Comparison of ENCODE assay signal across 8 mouse cellular contexts in genomic region chr1:92934182-92934827, GRCm38 (mm10). TPM values are rescaled to one million over a fixed set of nuclear protein-coding genes. Genes with fewer than 3 reads are reported as not detected.
DNase-seq lines count a peak whose midpoint lies in the region; ATAC-seq and TF ChIP-seq lines count a peak whose summit lies in the region.

Gene Capn10 (plus strand): TSS chr1:92934376.

- WGBS in cerebellum, adult 2 months, result under 1% methylated on average over 45 of the region's 45 CpGs
- 1% methylated on average over 45 of the region's 45 CpGs for WGBS in forebrain, postnatal 0 days
- under 1% methylated on average over 45 of the region's 45 CpGs for WGBS in lung, embryonic 15.5 days

- H3K27ac ChIP-seq in MEL (ENCODE audit: control insufficient read depth, low read depth, low read length), result peak within 1 kb of the TSS; percentile 98
- H3K27ac ChIP-seq in cerebellum, adult 2 months (ENCODE audit: insufficient read depth, low read length), result peak within 1 kb of the TSS; percentile 83
- H3K27ac ChIP-seq in forebrain, postnatal 0 days (ENCODE audit: low read depth, low read length), result peak within 1 kb of the TSS; percentile 97
- H3K27ac ChIP-seq in lung, embryonic 15.5 days, result peak within 1 kb of the TSS; percentile 97

- peak; percentile 100 for DNase-seq in MEL (ENCODE audit: low read depth, low spot score)
- DNase-seq in cerebellum, adult 2 months, result peak; percentile 97
- peak; percentile 99 for DNase-seq in forebrain, postnatal 0 days
- DNase-seq in heart, postnatal 4 days, result peak; percentile 91
- DNase-seq in layer of hippocampus, adult 8-10 months (ENCODE audit: low spot score in 2 of 2), result peak; percentile 97
- peak; percentile 92 for DNase-seq in ovary, adult 18-20 months (ENCODE audit: low spot score)
- peak; percentile 96 for DNase-seq in thymus, postnatal 0 days (ENCODE audit: low spot score)

- peak within 1 kb of the TSS; percentile 87 for H3K9ac ChIP-seq in MEL (ENCODE audit: control insufficient read depth, low read depth, low read length, poor library complexity, severe bottlenecking)
- peak within 1 kb of the TSS; percentile 70 for H3K9ac ChIP-seq in forebrain, postnatal 0 days
- H3K9ac ChIP-seq in lung, embryonic 15.5 days, result peak within 1 kb of the TSS; percentile 71

- H3K4me3 ChIP-seq in MEL (ENCODE audit: control insufficient read depth in 1 of 2, insufficient read depth in 1 of 2, low read depth in 2 of 2, low read length in 2 of 2), result peak within 1 kb of the TSS; percentile 70 to 85
- peak within 1 kb of the TSS; percentile 70 for H3K4me3 ChIP-seq in cerebellum, adult 2 months (replicated peaks; ENCODE audit: insufficient read depth, low read depth, low read length)
- peak within 1 kb of the TSS; percentile 62 for H3K4me3 ChIP-seq in forebrain, postnatal 0 days (ENCODE audit: low read depth, low read length)
- peak within 1 kb of the TSS; percentile 78 for H3K4me3 ChIP-seq in lung, embryonic 15.5 days

- TF ChIP-seq EP300 in MEL (IDR thresholded peaks at IDR 0.05; ENCODE audit: low read depth in 1 of 2, low read length in 2 of 2), result peak in 1 of 2 experiments; percentile 29; a peak in 1 of 4 replicates

- TF ChIP-seq CTCF in MEL (IDR thresholded peaks at IDR 0.05 in 2 of 3, conservative IDR thresholded peaks at IDR 0.05 in 1 of 3; ENCODE audit: control insufficient read depth in 1 of 3, insufficient read depth in 1 of 3, low read depth in 2 of 3, low read length in 3 of 3, poor library complexity in 1 of 3, severe bottlenecking in 1 of 3), result no peak
- no peak; the same call in 1 of the 2 replicates for TF ChIP-seq CTCF in cerebellum, adult 2 months (IDR thresholded peaks at IDR 0.05; ENCODE audit: borderline replicate concordance, insufficient read depth, low read depth, low read length)
- peak; percentile 38; the same call in 1 of the 2 replicates for TF ChIP-seq CTCF in forebrain, postnatal 0 days (IDR thresholded peaks at IDR 0.05; ENCODE audit: low read depth)

- peak; percentile 99 for ATAC-seq in forebrain, postnatal 0 days
- peak; percentile 99 for ATAC-seq in lung, embryonic 15.5 days (ENCODE audit: borderline replicate concordance, extremely low read depth, low FRiP score, low TSS enrichment)

- H3K27me3 ChIP-seq in MEL (ENCODE audit: control insufficient read depth in 1 of 2, insufficient read depth in 2 of 2, low read length in 2 of 2), result no peaks in the 10 kb centered on the region
- no peaks in the 10 kb centered on the region for H3K27me3 ChIP-seq in cerebellum, adult 2 months (ENCODE audit: control insufficient read depth, insufficient read depth, low read length)
- no peaks in the 10 kb centered on the region for H3K27me3 ChIP-seq in forebrain, postnatal 0 days (ENCODE audit: insufficient read depth, low read length)
- no peaks in the 10 kb centered on the region for H3K27me3 ChIP-seq in lung, embryonic 15.5 days

- no peaks in the 10 kb centered on the region for H3K9me3 ChIP-seq in MEL (replicated peaks; ENCODE audit: insufficient read depth, low read length)
- no peaks in the 10 kb centered on the region for H3K9me3 ChIP-seq in forebrain, postnatal 0 days (ENCODE audit: low read length)
- H3K9me3 ChIP-seq in lung, embryonic 15.5 days, result no peaks in the 10 kb centered on the region

- no peak for TF ChIP-seq RAD21 in MEL (IDR thresholded peaks at IDR 0.05; ENCODE audit: low read depth, low read length)

- peaks cover 0 to 13% of the 10 kb centered on the region in 2 experiments; a peak in 2 of 4 replicates for H3K36me3 ChIP-seq in MEL (ENCODE audit: control insufficient read depth in 1 of 2, insufficient read depth in 2 of 2, low read length in 2 of 2)
- H3K36me3 ChIP-seq in forebrain, postnatal 0 days (ENCODE audit: insufficient read depth), result peaks cover 15% of the 10 kb centered on the region
- H3K36me3 ChIP-seq in lung, embryonic 15.5 days, result peaks cover 10% of the 10 kb centered on the region

- peaks cover 12% of the 10 kb centered on the region for H3K79me2 ChIP-seq in MEL (ENCODE audit: control insufficient read depth, insufficient read depth, low read length, poor library complexity)

- TF ChIP-seq POLR2A in MEL (IDR thresholded peaks at IDR 0.05; ENCODE audit: control insufficient read depth in 1 of 2, insufficient read depth in 1 of 2, low read depth in 1 of 2, low read length in 2 of 2, poor library complexity in 1 of 2), result peak; percentile 80 to 99
- peak; percentile 85 for TF ChIP-seq POLR2A in cerebellum, adult 2 months (IDR thresholded peaks at IDR 0.05; ENCODE audit: borderline replicate concordance, insufficient read depth, low read length)

- H3K4me1 ChIP-seq in MEL (ENCODE audit: control insufficient read depth in 1 of 2, insufficient read depth in 2 of 2, low read length in 2 of 2), result peaks cover 4 to 22% of the 10 kb centered on the region in 2 experiments
- peaks cover 6% of the 10 kb centered on the region for H3K4me1 ChIP-seq in cerebellum, adult 2 months (ENCODE audit: control insufficient read depth, insufficient read depth, low read length)
- H3K4me1 ChIP-seq in forebrain, postnatal 0 days (ENCODE audit: insufficient read depth), result peaks cover 21% of the 10 kb centered on the region
- peaks cover 22% of the 10 kb centered on the region for H3K4me1 ChIP-seq in lung, embryonic 15.5 days

- H3K4me2 ChIP-seq in forebrain, postnatal 0 days (ENCODE audit: low read depth), result peak within 1 kb of the TSS; percentile 77
- H3K4me2 ChIP-seq in lung, embryonic 15.5 days, result peak within 1 kb of the TSS; percentile 87

TF ChIP-seq in MEL, 35 proteins besides CTCF, POLR2A, EP300 and RAD21 (continues in another document):
- TF ChIP-seq KAT2A (conservative IDR thresholded peaks at IDR 0.05; ENCODE audit: low read depth, low read length) (peak; percentile 94), SIN3A (IDR thresholded peaks at IDR 0.05; ENCODE audit: low read length) (peak; percentile 98), MXI1 (IDR thresholded peaks at IDR 0.05; ENCODE audit: low read depth, low read length) (peak; percentile 98), RCOR1 (IDR thresholded peaks at IDR 0.05; ENCODE audit: low read depth, low read length) (0 out of 2 replicates have a peak, but pooled peaks have one; percentile 7), MEF2A (IDR thresholded peaks at IDR 0.05; ENCODE audit: extremely low read depth, insufficient replicate concordance, low read depth, low read length, poor library complexity, severe bottlenecking) (no peak), HCFC1 (IDR thresholded peaks at IDR 0.05; ENCODE audit: low read depth, low read length) (peak; percentile 97), MYB (IDR thresholded peaks at IDR 0.05; ENCODE audit: low read depth, low read length) (0 out of 2 replicates have a peak, but pooled peaks have one; percentile 21), POLR2AphosphoS5 (IDR thresholded peaks at IDR 0.05; ENCODE audit: borderline replicate concordance, low read depth, low read length) (peak; percentile 76; the same call in 1 of the 2 replicates), NELFE (IDR thresholded peaks at IDR 0.05; ENCODE audit: low read depth, low read length) (peak; percentile 96), CHD2 (IDR thresholded peaks at IDR 0.05; ENCODE audit: low read length) (no peak), TBP (IDR thresholded peaks at IDR 0.05; ENCODE audit: low read depth, low read length) (peak; percentile 93), ETS1 (IDR thresholded peaks at IDR 0.05; ENCODE audit: low read depth, low read length) (peak; percentile 82), MAFK (IDR thresholded peaks at IDR 0.05; ENCODE audit: borderline replicate concordance, low read depth, low read length) (no peak), ZC3H11A (IDR thresholded peaks at IDR 0.05; ENCODE audit: low read depth, low read length) (no peak), BHLHE40 (IDR thresholded peaks at IDR 0.05; ENCODE audit: borderline replicate concordance, low read depth, low read length) (peak; percentile 73), SMC3 (IDR thresholded peaks at IDR 0.05; ENCODE audit: low read depth, low read length) (no peak), CHD1 (IDR thresholded peaks at IDR 0.05; ENCODE audit: low read depth, low read length) (no peak), MYC (IDR thresholded peaks at IDR 0.05; ENCODE audit: low read depth, low read length) (peak; percentile 99), USF1 (IDR thresholded peaks at IDR 0.05; ENCODE audit: low read depth, low read length) (peak; percentile 98), ZNF384 (IDR thresholded peaks at IDR 0.05; ENCODE audit: low read depth, low read length) (no peak), GABPA (IDR thresholded peaks at IDR 0.05; ENCODE audit: low read depth, low read length) (no peak), E2F4 (IDR thresholded peaks at IDR 0.05; ENCODE audit: borderline replicate concordance, low read depth, low read length) (peak; percentile 82; the same call in 1 of the 2 replicates), TAL1 (IDR thresholded peaks at IDR 0.05; ENCODE audit: low read length) (no peak), JUND (IDR thresholded peaks at IDR 0.05; ENCODE audit: low read depth, low read length) (no peak), POLR2AphosphoS2 (IDR thresholded peaks at IDR 0.05; ENCODE audit: low read length) (peak; percentile 96), ZKSCAN1 (IDR thresholded peaks at IDR 0.05; ENCODE audit: low read depth, low read length) (no peak), ZMIZ1 (IDR thresholded peaks at IDR 0.05; ENCODE audit: low read depth, low read length) (peak; percentile 82), MAZ (IDR thresholded peaks at IDR 0.05; ENCODE audit: low read depth, low read length) (no peak), UBTF (IDR thresholded peaks at IDR 0.05; ENCODE audit: borderline replicate concordance, insufficient read depth, low read depth, low read length) (no peak), GATA1 (IDR thresholded peaks at IDR 0.05; ENCODE audit: low read depth, low read length) (no peak), USF2 (IDR thresholded peaks at IDR 0.05; ENCODE audit: borderline replicate concordance in 1 of 2, insufficient read depth in 1 of 2, low read depth in 1 of 2, low read length in 2 of 2) (peak; percentile 39 to 89; a peak in 3 of 4 replicates)

RNA-seq across cellular contexts. Expression of gene Capn10, which starts in this region (rescaled TPM):
- 30.5 and 30.7 TPM in 2 replicates for total RNA-seq in MEL (2012; rRNA removed)
- polyA plus RNA-seq in MEL (2012; ENCODE audit: insufficient read depth in 1 of 2, insufficient read length in 2 of 2, low read depth in 1 of 2, low replicate concordance in 2 of 2, missing spikeins in 1 of 2), result 10 to 100 TPM in 1 of 2 experiments, not detected in 1; 43.3 TPM
- polyA plus RNA-seq in cerebellum, adult 2 months (2012; rRNA removed), result 44.5 and 45.5 TPM in 2 replicates
- 84.2 and 97.3 TPM in 2 replicates for total RNA-seq in forebrain, postnatal 0 days (2014; rRNA removed)
- polyA plus RNA-seq in forebrain, postnatal 0 days (2015; fragmentation: Nextera tagmentation; extraction: Ambion mirVana), result 47.7 and 56.7 TPM in 2 replicates
- 10 to 100 TPM; 10.2 to 14.0 TPM for total RNA-seq in heart, postnatal 4 days (2021)
- total RNA-seq in layer of hippocampus, adult 8-10 months (2022), result 10 to 100 TPM; 39.9 to 46.3 (median 43.1) TPM
- 27.7 and 30.4 TPM in 2 replicates for polyA plus RNA-seq in lung, embryonic 15.5 days (2015; fragmentation: Nextera tagmentation; extraction: Ambion mirVana)
- polyA plus RNA-seq in thymus, postnatal 0 days (2015; fragmentation: Nextera tagmentation; extraction: Ambion mirVana), result 17.9 and 18.7 TPM in 2 replicates

Comparison
In these comparisons a context has a peak if more than half of its experiments do, and no peak if none do; other contexts are left out.
1. Peak in every context shown above with its lines: DNase-seq, ATAC-seq, H3K4me3 ChIP-seq and H3K27ac ChIP-seq.